Mouse (Mus musculus) limb, embryonic 10.5 days (tissue): ENCODE results near the gene Pdzk1. TPM values are rescaled to one million over a fixed set of nuclear protein-coding genes. Genes with fewer than 3 reads are reported as not detected.

ENCODE experiments used
- DNase-seq: peaks from one replicate; pipeline ENCODE4 v3.0.0-alpha.2; 2017; ENCODE audit warnings: low spot score
- H3K27ac ChIP-seq: fragments of 300-500 bp; sonication (generic); 2 replicates; pipeline ENCODE4 v1.5.1; 2016; ENCODE audit warnings: mild to moderate bottlenecking
- H3K27me3 ChIP-seq: fragments of 300-500 bp; sonication (generic); 2 replicates; pipeline ENCODE4 v1.6.1; 2016; ENCODE audit warnings: low read depth, mild to moderate bottlenecking; ENCODE audit not compliant: poor library complexity, severe bottlenecking
- H3K36me3 ChIP-seq: fragments of 300-500 bp; sonication (generic); 2 replicates; pipeline ENCODE4 v1.6.1; 2016; ENCODE audit warnings: mild to moderate bottlenecking, moderate library complexity
- H3K4me1 ChIP-seq: fragments of 300-500 bp; sonication (generic); 2 replicates; pipeline ENCODE4 v1.6.1; 2016
- H3K4me3 ChIP-seq: fragments of 300-500 bp; sonication (generic); 2 replicates; pipeline ENCODE4 v1.5.1; 2016; ENCODE audit warnings: mild to moderate bottlenecking, moderate library complexity
- H3K9me3 ChIP-seq: fragments of 300-500 bp; sonication (generic); replicated peaks from 2 replicates; pipeline ENCODE4 v1.6.1; 2016; ENCODE audit warnings: mild to moderate bottlenecking
- WGBS: fragments of 180-500 bp; shearing (Covaris S2); methylation state at CpG from one replicate; pipeline ENCODE4 v1.1.7; 2016; 5-methylcytosine and 5-hydroxymethylcytosine counted together
- polyA plus RNA-seq: library from polyadenylated mRNA; unstranded; fragments of >200 nt; fragmentation: Nextera tagmentation; extraction: Ambion mirVana; gene quantifications from 2 replicates; pipeline ENCODE4 v1.2.1, GENCODE M21; 2016

Gene Pdzk1
- polyA plus RNA-seq, 1 experiment from 2014 or later = not detected

- Histone ChIP-seq H3K4me3 (no peak overlapping the region), H3K9me3 (no peaks in the 10 kb centered on the region), H3K36me3 (no peaks in the 10 kb centered on the region), H3K4me1 (peaks cover 4% of the 10 kb centered on the region; the same call in 1 of the 2 replicates), H3K27ac (no peak overlapping the region), H3K27me3 (peaks cover 5% of the 10 kb centered on the region)
- WGBS = 71% methylated on average over 6 of the region's 6 CpGs
- no peak for DNase-seq
These were observed 8.8 kb upstream of the Pdzk1 start for GRCm38 (mm10) chr3:96820116-96820915.

DNA sequence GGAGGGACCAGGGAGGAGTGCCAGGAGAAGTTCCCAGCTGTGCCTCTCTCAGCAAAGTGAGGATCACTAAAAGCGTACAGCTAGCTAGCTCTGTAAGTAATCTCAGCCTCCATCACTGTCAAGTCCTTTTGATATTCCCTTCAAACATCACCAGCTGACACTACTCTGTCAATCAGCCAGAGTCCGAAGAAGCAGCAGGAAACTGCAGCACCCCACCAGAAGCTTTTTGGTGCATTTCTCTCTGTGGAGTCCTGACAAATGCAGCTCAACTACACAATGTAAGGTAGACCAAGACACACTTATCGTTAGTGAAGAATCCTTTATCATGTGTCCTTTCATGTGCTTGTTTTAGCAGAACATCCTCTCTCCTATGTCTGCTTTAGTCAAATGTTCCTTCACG is 7.5 kb upstream of the Pdzk1 start:
- Histone ChIP-seq H3K9me3 (no peaks in the 10 kb centered on the region), H3K27ac (no peak overlapping the region), H3K36me3 (no peaks in the 10 kb centered on the region), H3K4me3 (no peak overlapping the region), H3K4me1 (peaks cover 6% of the 10 kb centered on the region; the same call in 1 of the 2 replicates), H3K27me3 (no peaks in the 10 kb centered on the region)
- 88% methylated on average over 4 of the region's 4 CpGs for WGBS
- DNase-seq = no peak

DNA sequence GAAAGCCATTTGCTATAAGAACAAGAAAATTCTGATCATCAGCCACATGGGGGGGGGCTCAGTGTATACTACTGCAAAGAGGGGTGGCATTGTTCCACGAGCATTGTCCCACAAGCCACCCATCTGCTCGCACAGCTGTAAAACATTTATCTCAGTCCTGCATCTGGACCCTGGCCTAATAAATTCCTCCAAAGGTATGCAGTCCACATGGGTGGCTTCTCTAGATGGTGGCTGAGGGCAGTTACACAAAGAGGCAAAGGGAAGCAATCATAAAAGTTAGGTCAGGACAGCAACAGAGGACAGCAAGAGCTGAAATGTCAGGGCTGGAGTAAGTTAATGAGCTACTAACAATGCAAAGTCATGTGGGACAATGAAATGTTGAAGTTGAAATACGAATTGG is 5.4 kb upstream of the Pdzk1 start:
- no peak overlapping the region for H3K4me3 ChIP-seq
- H3K27me3 ChIP-seq = no peaks in the 10 kb centered on the region
- DNase-seq = no peak
- WGBS = 55% methylated on average over 3 of the region's 3 CpGs
- H3K36me3 ChIP-seq = no peaks in the 10 kb centered on the region
- H3K27ac ChIP-seq = no peak overlapping the region
- H3K9me3 ChIP-seq = no peaks in the 10 kb centered on the region
- H3K4me1 ChIP-seq = peaks cover 6% of the 10 kb centered on the region; the same call in 1 of the 2 replicates

- WGBS = 89% methylated on average over 12 of the region's 12 CpGs
- Histone ChIP-seq H3K4me1 (peaks cover 6% of the 10 kb centered on the region; the same call in 1 of the 2 replicates), H3K36me3 (no peaks in the 10 kb centered on the region), H3K27me3 (0 out of 2 replicates have a peak, but pooled peaks cover 3% of the 10 kb centered on the region), H3K4me3 (no peak overlapping the region), H3K9me3 (no peaks in the 10 kb centered on the region), H3K27ac (no peak overlapping the region)
- DNase-seq = no peak
These were observed 4.5 kb upstream of the Pdzk1 start for GRCm38 (mm10) chr3:96824614-96825013.

DNA sequence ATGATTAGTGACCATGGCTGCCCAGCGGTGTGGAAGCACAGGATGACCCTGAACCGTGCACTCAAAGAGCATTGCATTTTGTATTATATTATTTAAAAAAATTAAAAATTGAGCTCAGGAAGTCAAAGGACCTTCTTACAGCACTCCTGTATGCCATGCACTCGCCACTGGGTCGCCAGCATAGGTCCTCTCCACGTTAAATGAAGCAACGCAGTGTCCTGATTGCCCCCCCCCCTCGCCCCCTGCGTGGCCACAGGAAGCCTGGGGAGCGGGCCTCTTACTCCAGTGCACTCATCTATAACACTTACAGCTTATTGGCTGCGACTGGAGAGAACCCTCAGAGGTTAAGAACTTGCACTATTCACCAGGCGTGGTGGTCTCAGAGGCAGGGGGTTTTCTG is 3.8 kb upstream of the Pdzk1 start:
- peaks cover 6% of the 10 kb centered on the region; the same call in 1 of the 2 replicates for H3K4me1 ChIP-seq
- no peak overlapping the region for H3K4me3 ChIP-seq
- no peak overlapping the region for H3K27ac ChIP-seq
- no peak for DNase-seq
- WGBS = 49% methylated on average over 11 of the region's 11 CpGs
- H3K36me3 ChIP-seq = no peaks in the 10 kb centered on the region
- no peaks in the 10 kb centered on the region for H3K9me3 ChIP-seq
- 0 out of 2 replicates have a peak, but pooled peaks cover 3% of the 10 kb centered on the region for H3K27me3 ChIP-seq

DNA sequence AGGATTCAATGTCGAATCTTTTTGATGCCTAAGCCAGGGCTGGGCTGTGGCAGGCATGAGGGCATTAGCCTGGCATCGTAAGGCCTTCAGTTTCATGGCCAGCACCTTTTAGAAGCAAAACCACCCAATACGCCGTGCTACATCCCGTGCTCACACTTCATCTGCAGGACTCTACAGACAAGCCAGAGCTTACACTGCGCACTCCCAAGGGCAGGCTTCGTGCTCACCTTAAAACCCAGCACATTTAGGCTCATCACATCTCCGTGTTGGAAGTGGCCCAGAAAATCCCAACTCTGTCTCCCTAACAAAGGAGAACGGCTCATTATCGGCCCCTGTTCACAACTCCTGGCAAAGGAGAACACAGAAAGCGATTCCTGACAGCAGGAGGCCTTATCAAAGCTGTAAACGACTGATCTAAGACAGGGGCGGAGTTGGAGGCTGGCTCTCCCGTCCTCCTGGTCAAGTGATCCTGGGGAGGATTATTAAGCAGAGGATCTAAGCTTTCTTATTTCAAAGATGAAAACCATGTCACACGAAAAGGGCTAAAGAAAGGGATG is 698 bp upstream of the Pdzk1 start:
- Histone ChIP-seq H3K27ac (no peak overlapping the region), H3K4me1 (peaks cover 6% of the 10 kb centered on the region; the same call in 1 of the 2 replicates), H3K27me3 (0 out of 2 replicates have a peak, but pooled peaks cover 3% of the 10 kb centered on the region), H3K36me3 (no peaks in the 10 kb centered on the region), H3K9me3 (no peaks in the 10 kb centered on the region), H3K4me3 (no peak overlapping the region)
- no peak for DNase-seq
- 31% methylated on average over 15 of the region's 15 CpGs for WGBS

DNA sequence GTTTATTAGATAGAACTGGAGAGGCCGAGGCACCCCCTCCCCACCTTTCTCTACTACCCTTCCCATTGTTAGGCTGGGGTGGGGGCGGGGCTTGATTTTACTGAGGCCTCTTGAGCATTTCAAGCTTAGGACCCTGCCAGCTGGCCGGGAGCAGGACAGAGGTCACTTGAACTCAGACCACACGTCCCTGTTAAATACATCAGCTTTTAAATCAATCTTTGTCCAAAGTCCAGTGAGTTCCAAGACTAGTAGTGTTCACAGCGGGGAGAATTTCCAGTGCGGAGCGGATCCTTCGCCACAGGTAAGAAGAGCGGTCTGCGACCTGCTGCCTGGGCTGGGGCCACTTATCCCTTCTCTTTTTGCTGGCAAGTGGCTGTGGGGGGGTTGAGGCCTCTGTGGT is 772 bp downstream of the Pdzk1 start:
- 78% methylated on average over 10 of the region's 10 CpGs for WGBS
- Histone ChIP-seq H3K36me3 (no peaks in the 10 kb centered on the region), H3K4me1 (peaks cover 3% of the 10 kb centered on the region; the same call in 1 of the 2 replicates), H3K9me3 (no peaks in the 10 kb centered on the region), H3K27me3 (0 out of 2 replicates have a peak, but pooled peaks cover 3% of the 10 kb centered on the region), H3K27ac (no peak overlapping the region), H3K4me3 (no peak overlapping the region)
- no peak for DNase-seq

GRCm38 (mm10) chr3:96832930-96833329 is 3.8 kb downstream of the Pdzk1 start:
- H3K27ac ChIP-seq = no peak overlapping the region
- H3K27me3 ChIP-seq = 0 out of 2 replicates have a peak, but pooled peaks cover 3% of the 10 kb centered on the region
- WGBS = 44% methylated on average over 5 of the region's 5 CpGs
- no peaks in the 10 kb centered on the region for H3K36me3 ChIP-seq
- H3K4me1 ChIP-seq = no peaks in the 10 kb centered on the region
- H3K4me3 ChIP-seq = no peak overlapping the region
- no peaks in the 10 kb centered on the region for H3K9me3 ChIP-seq
- no peak for DNase-seq

- Histone ChIP-seq H3K4me3 (no peak overlapping the region), H3K36me3 (no peaks in the 10 kb centered on the region), H3K27me3 (no peaks in the 10 kb centered on the region), H3K4me1 (no peaks in the 10 kb centered on the region), H3K27ac (no peak overlapping the region), H3K9me3 (no peaks in the 10 kb centered on the region)
- WGBS = 79% methylated on average over 7 of the region's 7 CpGs
- no peak for DNase-seq
These were observed 5.7 kb downstream of the Pdzk1 start for GRCm38 (mm10) chr3:96834587-96835348.

- Histone ChIP-seq H3K27ac (no peak overlapping the region), H3K9me3 (no peaks in the 10 kb centered on the region), H3K4me3 (no peak overlapping the region), H3K27me3 (no peaks in the 10 kb centered on the region), H3K4me1 (no peaks in the 10 kb centered on the region), H3K36me3 (no peaks in the 10 kb centered on the region)
- DNase-seq = no peak
- 89% methylated on average over 2 of the region's 2 CpGs for WGBS
These were observed 7.3 kb downstream of the Pdzk1 start for GRCm38 (mm10) chr3:96836414-96836813.

DNA sequence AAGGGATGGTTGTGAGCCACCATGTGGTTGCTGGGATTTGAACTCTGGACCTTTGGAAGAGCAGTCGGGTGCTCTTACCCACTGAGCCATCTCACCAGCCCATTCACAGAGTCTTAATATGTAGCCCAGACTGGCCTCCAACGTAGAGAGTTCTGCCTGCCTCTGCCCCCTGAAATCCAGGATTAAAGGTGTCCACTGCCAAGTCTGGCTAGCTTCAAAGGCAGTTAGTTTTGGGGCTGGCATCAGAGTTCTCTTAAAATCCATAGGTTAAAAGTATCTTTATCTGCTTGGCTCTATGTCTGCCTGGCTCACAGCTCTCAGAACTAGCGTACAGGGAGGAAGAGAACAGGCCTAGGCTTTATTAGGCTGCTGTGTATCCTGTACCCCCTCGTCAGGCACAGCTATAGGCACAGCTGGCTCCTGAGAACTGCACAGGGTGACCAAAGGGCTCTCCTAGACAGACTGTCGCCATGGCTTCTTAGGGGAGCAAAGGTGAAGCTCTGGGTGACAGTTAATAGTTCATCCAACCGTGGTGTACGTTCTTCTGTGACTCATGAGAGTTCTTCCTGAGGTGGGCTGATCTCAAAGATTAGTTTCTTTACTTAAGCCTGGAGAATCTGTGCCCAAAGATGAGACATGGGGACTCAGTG is 10.0 kb downstream of the Pdzk1 start:
- Histone ChIP-seq H3K27ac (no peak overlapping the region), H3K9me3 (no peaks in the 10 kb centered on the region), H3K4me1 (no peaks in the 10 kb centered on the region), H3K27me3 (no peaks in the 10 kb centered on the region), H3K36me3 (no peaks in the 10 kb centered on the region), H3K4me3 (no peak overlapping the region)
- DNase-seq = no peak
- WGBS = 81% methylated on average over 7 of the region's 7 CpGs

DNA sequence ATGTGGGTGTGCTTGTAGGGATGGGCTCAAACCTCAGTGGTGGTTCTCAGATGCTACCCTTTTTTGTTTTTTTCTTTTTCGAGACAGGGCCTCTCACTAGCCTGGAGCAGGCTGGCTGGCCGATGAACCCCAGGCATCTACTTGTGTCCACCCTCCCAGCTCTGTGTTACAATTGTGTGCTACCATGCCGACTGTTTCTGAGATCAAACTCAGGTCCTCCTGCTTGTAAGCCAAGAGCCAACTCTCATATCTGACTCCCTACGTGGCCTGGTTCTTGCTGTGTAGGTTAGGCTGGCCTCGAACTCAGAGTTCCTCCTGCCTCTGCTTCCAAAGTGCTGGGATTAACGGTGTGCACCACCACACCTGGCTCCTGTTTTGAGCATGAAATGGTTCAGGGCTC is 16.1 kb downstream of the Pdzk1 start:
- Histone ChIP-seq H3K4me3 (no peak overlapping the region), H3K36me3 (no peaks in the 10 kb centered on the region), H3K27me3 (no peaks in the 10 kb centered on the region), H3K9me3 (no peaks in the 10 kb centered on the region), H3K27ac (no peak overlapping the region), H3K4me1 (peaks cover 17% of the 10 kb centered on the region)
- WGBS = 92% methylated on average over 6 of the region's 6 CpGs
- DNase-seq = no peak
